Mouse (Mus musculus) heart, adult 2 months (tissue): ENCODE data around the gene Prrt3. TPM values are rescaled to one million over a fixed set of nuclear protein-coding genes. Genes with fewer than 3 reads are reported as not detected.
A peak's percentile ranks its signal among the peaks of the same experiment; 100 is the strongest.

Experiments used
- DNase-seq, 2 experiments: peaks; one replicate each; pipeline ENCODE4 v3.0.0; 2021
- H3K27ac ChIP-seq: fragments of 200-600 bp; 2 replicates; pipeline ENCODE4 v1.8.1; 2022
- H3K27me3 ChIP-seq: fragments of 200-500 bp; 2 replicates; pipeline ENCODE4 v1.6.1; 2012; ENCODE audit warnings: mild to moderate bottlenecking, low read length, inconsistent platforms, mixed read lengths; ENCODE audit not compliant: control insufficient read depth, insufficient read depth
- H3K36me3 ChIP-seq: fragments of 200-500 bp; 2 replicates; pipeline ENCODE4 v1.6.1; 2012; ENCODE audit warnings: low read length, inconsistent platforms; ENCODE audit not compliant: control insufficient read depth, insufficient read depth
- H3K4me1 ChIP-seq: fragments of 200-500 bp; 2 replicates; pipeline ENCODE4 v1.6.1; 2011; ENCODE audit warnings: low read length; ENCODE audit not compliant: control insufficient read depth, insufficient read depth
- H3K4me3 ChIP-seq: fragments of 200-600 bp; 2 replicates; pipeline ENCODE4 v1.8.1; 2022
- H3K79me2 ChIP-seq: fragments of 200-500 bp; replicated peaks from 2 replicates; pipeline ENCODE4 v1.6.1; 2012; ENCODE audit warnings: mild to moderate bottlenecking, inconsistent platforms, low read length, moderate library complexity, mixed read lengths; ENCODE audit not compliant: control insufficient read depth, insufficient read depth
- H3K9ac ChIP-seq: fragments of 200-500 bp; 2 replicates; pipeline ENCODE4 v1.6.1; 2012; ENCODE audit warnings: low read depth, mild to moderate bottlenecking, control low read depth, inconsistent platforms, low read length, mixed read lengths
- CTCF ChIP-seq: fragments of 200-600 bp; IDR thresholded peaks from 2 replicates; pipeline ENCODE4 v1.8.1; 2022; ENCODE audit warnings: antibody characterized with exemption, mild to moderate bottlenecking, moderate library complexity
- EP300 ChIP-seq: fragments of 200-500 bp; IDR thresholded peaks from 2 replicates; pipeline ENCODE4 v1.6.1; 2011; ENCODE audit warnings: low read depth, low read length, control low read depth; ENCODE audit not compliant: insufficient read depth
- POLR2A ChIP-seq: fragments of 200-500 bp; IDR thresholded peaks from 2 replicates; pipeline ENCODE4 v1.6.1; 2011; ENCODE audit warnings: mild to moderate bottlenecking, low read depth, low read length, control low read depth; ENCODE audit not compliant: insufficient read depth
- WGBS: fragments of 180-500 bp; shearing (Covaris S2); methylation state at CpG from one replicate; pipeline ENCODE4 v1.1.7; 2018; 5-methylcytosine and 5-hydroxymethylcytosine counted together
- intact Hi-C: fragments of 180-260 bp; cut with DNase I; formaldehyde crosslinking; loops from one replicate; pipeline ENCODE4 v1.15.1; 2025
- polyA plus RNA-seq: library from polyadenylated mRNA; depleted of rRNA; stranded (reverse); fragments of >200 nt; gene quantifications from 2 replicates; pipeline ENCODE4 v1.2.3, GENCODE M21; 2012
- total RNA-seq, 2 experiments: library from RNA; stranded (reverse); gene quantifications; 2 replicates each; pipeline ENCODE4 v1.2.3; 2021

Prrt3 gene
- total and polyA plus RNA-seq, 3 experiments, result not detected

GRCm38 (mm10) chr6:113469021-113469420 is 32.7 kb downstream of the Prrt3 start:
- Histone ChIP-seq H3K36me3 (no peaks in the 10 kb centered on the region), H3K4me3 (peak overlapping the region; percentile 53), H3K9ac (peak overlapping the region; percentile 42), H3K79me2 (no peaks in the 10 kb centered on the region), H3K4me1 (peaks cover 9% of the 10 kb centered on the region), H3K27ac (no peak overlapping the region), H3K27me3 (no peaks in the 10 kb centered on the region)
- 12% methylated on average over 9 of the region's 9 CpGs for WGBS
- no peak for TF ChIP-seq POLR2A
- TF ChIP-seq EP300, result peak; percentile 38; the same call in 1 of the 2 replicates
- TF ChIP-seq CTCF, result peak; percentile 70
- intact Hi-C loops, result loop anchor here (2.0 to 5.0 kb wide), 3 partner anchors 137 to 430 kb away; no protein-coding TSS in a partner anchor
- peak; percentile 70 to 73 for DNase-seq

- Histone ChIP-seq H3K4me1 (peaks cover 9% of the 10 kb centered on the region), H3K36me3 (no peaks in the 10 kb centered on the region), H3K9ac (no peak overlapping the region), H3K79me2 (no peaks in the 10 kb centered on the region), H3K4me3 (no peak overlapping the region), H3K27ac (no peak overlapping the region), H3K27me3 (no peaks in the 10 kb centered on the region)
- TF ChIP-seq POLR2A, result no peak
- no peak for TF ChIP-seq EP300
- no peak for TF ChIP-seq CTCF
- no peak for DNase-seq
- intact Hi-C loops, result loop anchor here (2.0 to 5.0 kb wide), 3 partner anchors 136 to 430 kb away; no protein-coding TSS in a partner anchor
- 82% methylated on average over 3 of the region's 3 CpGs for WGBS
Observed at GRCm38 (mm10) chr6:113468512-113468911, 33.2 kb downstream of the Prrt3 start.

- DNase-seq, result no peak
- no peak for TF ChIP-seq EP300
- no peak for TF ChIP-seq POLR2A
- peak; percentile 7; the same call in 1 of the 2 replicates for TF ChIP-seq CTCF
- intact Hi-C loops, result loop anchor here (5.0 kb wide), 1 partner anchor 133 kb away; no protein-coding TSS in a partner anchor
- no peaks in the 10 kb centered on the region for H3K79me2 ChIP-seq
- no peaks in the 10 kb centered on the region for H3K36me3 ChIP-seq
- no peak overlapping the region for H3K27ac ChIP-seq
- H3K27me3 ChIP-seq, result no peaks in the 10 kb centered on the region
- peaks cover 3% of the 10 kb centered on the region; the same call in 1 of the 2 replicates for H3K4me1 ChIP-seq
- 43% methylated on average over 5 of the region's 5 CpGs for WGBS
- H3K9ac ChIP-seq, result no peak overlapping the region
- no peak overlapping the region for H3K4me3 ChIP-seq
Observed at GRCm38 (mm10) chr6:113465602-113466001, 36.1 kb downstream of the Prrt3 start.

GRCm38 (mm10) chr6:113464040-113464439 is 37.7 kb downstream of the Prrt3 start:
- TF ChIP-seq EP300 (no peak), POLR2A (no peak), CTCF (no peak)
- no peaks in the 10 kb centered on the region for H3K27me3 ChIP-seq
- intact Hi-C loops, result no loop called here
- H3K9ac ChIP-seq, result no peak overlapping the region
- H3K79me2 ChIP-seq, result no peaks in the 10 kb centered on the region
- WGBS, result 49% methylated on average over 7 of the region's 7 CpGs
- no peaks in the 10 kb centered on the region for H3K36me3 ChIP-seq
- no peaks in the 10 kb centered on the region for H3K4me1 ChIP-seq
- no peak overlapping the region for H3K27ac ChIP-seq
- no peak for DNase-seq
- H3K4me3 ChIP-seq, result no peak overlapping the region

GRCm38 (mm10) chr6:113458635-113459034 is 43.1 kb downstream of the Prrt3 start:
- Histone ChIP-seq H3K27me3 (no peaks in the 10 kb centered on the region), H3K4me3 (no peak overlapping the region), H3K36me3 (no peaks in the 10 kb centered on the region), H3K4me1 (no peaks in the 10 kb centered on the region), H3K79me2 (no peaks in the 10 kb centered on the region), H3K9ac (no peak overlapping the region), H3K27ac (no peak overlapping the region)
- WGBS, result 69% methylated on average over 10 of the region's 10 CpGs
- intact Hi-C loops, result no loop called here
- no peak for TF ChIP-seq EP300
- TF ChIP-seq POLR2A, result no peak
- TF ChIP-seq CTCF, result no peak
- no peak for DNase-seq

- no peaks in the 10 kb centered on the region for H3K79me2 ChIP-seq
- no peak within 1 kb of the TSS for H3K9ac ChIP-seq
- TF ChIP-seq EP300, result no peak
- no peak for TF ChIP-seq POLR2A
- no peak for TF ChIP-seq CTCF
- no peak within 1 kb of the TSS for H3K4me3 ChIP-seq
- DNase-seq, result no peak
- H3K4me1 ChIP-seq, result no peaks in the 10 kb centered on the region
- H3K27ac ChIP-seq, result no peak within 1 kb of the TSS
- no peaks in the 10 kb centered on the region for H3K27me3 ChIP-seq
- intact Hi-C loops, result no loop called here
- 48% methylated on average over 10 of the region's 10 CpGs for WGBS
- H3K36me3 ChIP-seq, result no peaks in the 10 kb centered on the region
Observed at GRCm38 (mm10) chr6:113457952-113458534, 43.7 kb downstream of the Prrt3 start, which contains the start of gene Il17re. Gene Il17re (plus strand): TSS chr6:113458484.
